Mouse (Mus musculus) frontal cortex, adult (tissue): Measurements from ENCODE around the gene Thtpa.
A peak's percentile ranks its signal among the peaks of the same experiment; 100 is the strongest.

Source experiments
- ATAC-seq: cut with Nextera tagmentation; 2 replicates; pipeline ENCODE4 v1.9.2; 2017; ENCODE audit warnings: mild to moderate bottlenecking, moderate library complexity, mixed read lengths; ENCODE audit not compliant: low TSS enrichment

Thtpa gene

GRCm38 (mm10) chr14:55135676-55136075, 41.1 kb downstream of the Thtpa start:
- no peak for ATAC-seq

DNA sequence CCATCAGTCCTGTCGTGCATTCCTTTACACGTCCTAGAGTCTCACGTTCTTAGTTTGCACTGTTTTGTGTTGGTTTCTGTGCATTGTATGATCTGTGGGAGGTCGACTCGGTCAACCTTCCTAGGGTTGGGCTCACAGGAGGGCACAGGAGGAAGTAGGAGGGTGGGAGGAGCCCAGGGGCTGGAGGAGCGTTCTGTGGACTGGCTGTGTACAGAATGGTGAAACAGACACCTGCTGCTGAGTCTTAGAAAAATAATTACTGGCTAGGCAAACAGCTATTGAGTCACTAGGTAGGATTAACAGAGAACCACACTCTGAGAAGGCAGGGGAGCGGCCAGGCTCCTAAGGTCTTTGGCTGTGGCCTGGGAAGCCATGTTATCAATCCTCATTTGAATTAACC, 44.7 kb downstream of the Thtpa start:
- no peak for ATAC-seq

GRCm38 (mm10) chr14:55146324-55146723, 51.7 kb downstream of the Thtpa start:
- ATAC-seq, result no peak

GRCm38 (mm10) chr14:55146829-55147401, 52.3 kb downstream of the Thtpa start:
- ATAC-seq, result 0 out of 2 replicates have a peak, but pooled peaks have one; percentile 17

DNA sequence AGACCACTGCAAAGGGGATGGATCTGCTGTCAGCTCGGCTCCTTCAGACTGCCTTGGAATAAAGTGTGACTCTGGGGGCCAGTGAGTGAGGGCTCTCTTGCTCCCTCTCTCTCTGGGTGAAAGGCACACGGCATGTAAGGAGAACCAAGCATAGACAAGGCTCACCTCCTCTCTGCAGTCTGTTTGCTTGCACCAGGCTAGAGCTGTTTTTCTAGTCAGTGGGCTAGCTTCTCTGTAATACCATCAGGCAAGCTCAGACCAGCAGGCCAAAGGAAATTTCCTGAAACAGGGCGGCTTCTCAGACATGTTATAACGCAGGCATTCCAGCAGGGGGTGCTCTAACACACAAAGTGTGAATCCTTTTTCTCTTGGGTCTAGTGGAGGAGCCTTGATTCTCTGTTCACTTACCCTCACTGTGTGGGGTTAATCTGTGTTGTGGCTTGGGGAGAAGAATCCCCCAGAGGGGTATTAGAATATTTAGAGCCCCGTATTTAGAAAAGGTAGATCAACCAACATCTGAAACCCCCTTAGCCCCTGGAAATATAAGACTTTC, 53.9 kb downstream of the Thtpa start:
- peak; percentile 80 for ATAC-seq
